Mouse (Mus musculus) embryonic stem cell, embryonic (primary cell): ENCODE measurements around the gene Hist2h4.
"Not testable (repeated sequence)": the region's sequence is repeated elsewhere in the genome, so short reads cannot be mapped to it uniquely, and the experiment has no call there.

Experiments used
- CTCF ChIA-PET, 4 experiments: fragments of 300-600 bp in 2 of 4; fragments of 350-600 bp in 2 of 4; sonication (Branson Sonifier 250); formaldehyde crosslinking; loops; one replicate each; lab custom pipeline; 2022; ENCODE audit warnings: inconsistent platforms in 2 of 4; lab: Charles Lee
- POLR2A ChIA-PET, 4 experiments: fragments of 300-600 bp in 2 of 4; fragments of 350-600 bp in 2 of 4; sonication (Branson Sonifier 250); formaldehyde crosslinking; loops; one replicate each; lab custom pipeline; 2022; ENCODE audit warnings: antibody characterized with exemption in 4 of 4, inconsistent platforms in 1 of 4; lab: Charles Lee

The Hist2h4 gene

DNA sequence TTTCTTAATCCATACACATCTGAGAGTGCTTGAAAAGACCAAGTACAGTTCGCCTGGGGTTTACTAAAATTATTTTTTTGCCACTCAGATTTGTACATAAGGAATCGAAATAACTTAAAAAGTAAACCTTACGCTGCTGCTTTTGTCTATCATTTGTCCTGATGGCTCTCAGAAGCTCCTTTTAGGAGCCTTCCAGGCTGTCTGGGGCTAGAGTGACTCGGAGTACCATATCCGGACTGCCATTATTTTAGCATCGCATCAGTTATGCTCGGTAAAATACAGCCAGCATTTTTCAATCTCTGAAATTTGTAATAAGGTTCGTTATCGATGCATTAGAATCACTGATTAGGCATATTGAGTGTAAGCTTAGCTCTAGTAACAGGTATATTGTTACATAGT is 22.3 kb downstream of the Hist2h4 start:
- CTCF ChIA-PET: no interaction called here
- POLR2A ChIA-PET: interaction anchor here (0.6 to 6.2 kb wide), 23 partner anchors 10 to 290 kb away, joined by 3 to 149 read pairs (median 7); partner anchors contain the start of genes Hist2h2bb (in 4 of the 4), Hist2h4 (in 4 of the 4), Bola1 (in 2 of the 4) and Hist2h2ab (in 2 of the 4)

DNA sequence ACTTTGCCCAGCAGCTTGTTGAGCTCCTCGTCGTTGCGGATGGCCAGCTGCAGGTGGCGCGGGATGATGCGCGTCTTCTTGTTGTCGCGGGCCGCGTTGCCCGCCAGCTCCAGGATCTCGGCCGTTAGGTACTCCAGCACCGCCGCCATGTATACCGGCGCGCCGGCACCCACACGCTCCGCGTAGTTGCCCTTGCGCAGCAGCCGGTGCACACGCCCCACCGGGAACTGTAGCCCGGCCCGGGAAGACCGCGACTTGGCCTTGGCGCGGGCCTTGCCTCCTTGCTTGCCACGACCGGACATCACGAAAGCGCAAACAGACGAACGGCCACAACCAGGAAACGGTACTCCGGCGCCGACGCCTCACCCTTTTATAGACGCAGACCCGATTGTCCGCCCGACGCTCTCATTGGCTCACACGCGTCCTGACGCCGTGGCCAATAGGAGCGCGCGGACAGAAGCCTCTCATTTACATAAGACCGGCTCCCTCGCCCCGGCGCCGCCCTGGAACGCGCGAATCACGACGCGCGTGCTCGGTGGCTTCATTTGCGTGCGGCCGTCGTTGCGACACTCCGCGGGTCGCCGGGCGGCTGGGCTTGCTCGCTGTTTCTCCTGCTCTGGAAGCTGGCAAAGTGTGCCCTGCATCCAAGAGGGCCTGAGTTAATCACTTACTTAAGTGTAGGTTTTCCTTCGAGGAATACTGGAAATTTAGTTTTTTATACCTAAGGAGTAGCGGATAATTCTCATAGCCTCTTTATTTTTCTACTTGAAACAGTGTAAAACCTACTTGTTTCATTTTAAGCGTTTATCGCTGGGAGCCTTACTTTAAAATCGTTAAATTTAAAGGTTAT is 22.9 kb downstream of the Hist2h4 start, which contains the start of gene Hist2h2aa2:
Hist2h2aa2 (minus strand) TSS at position 328 of the 850 bp plus-strand sequence.
- POLR2A ChIA-PET: interaction anchor here (0.6 to 6.2 kb wide), 20 partner anchors 11 to 289 kb away, joined by 3 to 149 read pairs (median 6); partner anchors contain the start of genes Hist2h2bb (in 4 of the 4), Hist2h4 (in 4 of the 4), Bola1 (in 2 of the 4) and Hist2h2ab (in 2 of the 4)
- CTCF ChIA-PET: not testable (repeated sequence)

GRCm38 (mm10) chr3:96238954-96239793 is 23.9 kb downstream of the Hist2h4 start, which contains the start of gene Hist2h3c2:
Gene Hist2h3c2 (minus strand): TSS chr3:96239127.
- CTCF ChIA-PET: interaction anchor here in 1 of 4 experiments (1.8 kb wide), 1 partner anchor 173 kb away, joined by 7 read pairs; no protein-coding TSS in a partner anchor
- POLR2A ChIA-PET: interaction anchor here (0.9 to 12.2 kb wide), 25 partner anchors 14 to 288 kb away, joined by 3 to 457 read pairs (median 16); partner anchors contain the start of genes Bola1 (in 4 of the 4), Hist2h2ab (in 4 of the 4), Hist2h2ac (in 4 of the 4) and Hist2h2be (in 4 of the 4)

- ChIA-PET POLR2A (interaction anchor here (0.6 to 12.2 kb wide), 80 partner anchors 9 to 584 kb away, joined by 3 to 457 read pairs (median 5); partner anchors contain the start of genes Bola1 (in 4 of the 4), Hist2h2ab (in 4 of the 4), Hist2h2ac (in 4 of the 4) and Hist2h2be (in 4 of the 4)), CTCF (interaction anchor here in 3 of 4 experiments (0.5 to 1.8 kb wide), 4 partner anchors 9 to 172 kb away, joined by 3 to 7 read pairs (median 4); no protein-coding TSS in a partner anchor)
These were observed 25.1 kb downstream of the Hist2h4 start for GRCm38 (mm10) chr3:96237904-96238511.

DNA sequence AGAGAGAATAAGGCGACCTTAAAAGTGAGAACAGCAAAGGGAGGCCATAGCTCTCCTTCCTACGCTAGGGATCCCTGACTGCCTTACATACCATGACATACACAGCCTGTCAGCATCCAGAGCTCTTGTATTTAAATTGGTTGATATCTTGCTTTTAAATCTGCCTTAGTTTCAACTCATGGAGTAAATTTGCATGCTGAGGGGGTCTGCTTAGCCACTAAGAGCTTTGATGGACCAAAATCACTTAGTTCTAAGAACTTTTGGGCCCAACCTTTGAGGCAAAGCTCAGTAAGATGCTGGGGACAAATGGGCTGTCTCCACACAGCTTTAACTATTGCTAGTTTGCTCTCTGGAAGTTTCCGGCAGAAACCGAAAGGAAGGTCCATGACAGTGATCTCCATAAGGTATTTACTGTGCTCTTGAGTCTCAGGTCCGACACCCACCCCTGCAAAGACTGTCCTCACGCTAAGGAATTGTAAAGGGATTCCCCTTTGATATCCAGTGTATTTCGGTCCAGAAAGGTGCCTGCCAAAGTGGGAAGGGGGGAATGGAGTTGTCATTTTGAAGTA is 25.7 kb downstream of the Hist2h4 start:
- CTCF ChIA-PET: interaction anchor here in 2 of 4 experiments (1.2 to 1.8 kb wide), 3 partner anchors 40 to 171 kb away, joined by 3 to 7 read pairs (median 4); no protein-coding TSS in a partner anchor
- POLR2A ChIA-PET: interaction anchor here (0.6 to 12.2 kb wide), 74 partner anchors 9 to 583 kb away, joined by 3 to 457 read pairs (median 5); partner anchors contain the start of genes Bola1 (in 4 of the 4), Hist2h2ab (in 4 of the 4), Hist2h2ac (in 4 of the 4) and Hist2h2be (in 4 of the 4)

DNA sequence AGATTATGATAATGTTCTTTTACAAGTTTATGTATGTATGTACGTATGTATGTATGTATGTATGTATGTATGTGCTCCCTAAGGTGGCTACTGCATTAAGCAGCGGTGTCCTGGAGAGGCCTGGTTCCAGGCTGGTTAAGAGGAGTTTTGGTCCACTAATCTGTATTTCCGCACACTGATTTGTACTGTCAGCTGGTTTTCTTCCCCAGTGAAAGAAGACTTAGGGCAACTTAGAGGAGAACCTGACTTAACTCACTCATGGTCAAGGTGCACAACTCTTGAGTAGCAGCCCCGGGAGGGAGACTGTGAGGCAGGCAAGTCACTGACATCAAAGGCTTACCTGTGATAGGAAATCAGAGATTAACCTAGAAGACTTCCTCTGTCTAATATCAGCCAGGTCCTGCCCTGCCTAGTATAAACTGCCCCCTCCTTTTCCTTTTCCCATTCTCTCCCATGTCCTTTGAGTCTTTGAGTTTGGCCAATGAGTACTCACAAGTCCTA is 26.2 kb downstream of the Hist2h4 start:
- CTCF ChIA-PET: interaction anchor here in 3 of 4 experiments (0.6 to 1.8 kb wide), 3 partner anchors 41 to 298 kb away, joined by 4 to 7 read pairs (median 4); no protein-coding TSS in a partner anchor
- POLR2A ChIA-PET: interaction anchor here (0.6 to 12.2 kb wide), 60 partner anchors 8 to 367 kb away, joined by 3 to 457 read pairs (median 6); partner anchors contain the start of genes Bola1 (in 4 of the 4), Hist2h2ab (in 4 of the 4), Hist2h2ac (in 4 of the 4) and Hist2h2be (in 4 of the 4)

- POLR2A ChIA-PET: interaction anchor here in 3 of 4 experiments (0.5 to 12.2 kb wide), 29 partner anchors 9 to 1008 kb away, joined by 3 to 457 read pairs (median 5); partner anchors contain the start of genes Bola1 (in 3 of the 3), Hist2h2ab (in 3 of the 3), Hist2h2ac (in 3 of the 3) and Hist2h2be (in 3 of the 3)
- CTCF ChIA-PET: interaction anchor here in 1 of 4 experiments (1.1 kb wide), 1 partner anchor 42 kb away, joined by 3 read pairs; no protein-coding TSS in a partner anchor
These were observed 27.3 kb downstream of the Hist2h4 start for GRCm38 (mm10) chr3:96235836-96236235.

GRCm38 (mm10) chr3:96234914-96235313 is 28.2 kb downstream of the Hist2h4 start:
- ChIA-PET CTCF (interaction anchor here in 1 of 4 experiments (0.6 to 1.1 kb wide), 2 partner anchors 43 kb away, joined by 3 to 4 read pairs; no protein-coding TSS in a partner anchor), POLR2A (interaction anchor here in 3 of 4 experiments (0.9 to 12.2 kb wide), 18 partner anchors 9 to 74 kb away, joined by 3 to 457 read pairs (median 9); partner anchors contain the start of genes Hist2h2ac (in 3 of the 3), Hist2h2be (in 3 of the 3), Hist2h4 (in 3 of the 3) and Bola1 (in 2 of the 3))

DNA sequence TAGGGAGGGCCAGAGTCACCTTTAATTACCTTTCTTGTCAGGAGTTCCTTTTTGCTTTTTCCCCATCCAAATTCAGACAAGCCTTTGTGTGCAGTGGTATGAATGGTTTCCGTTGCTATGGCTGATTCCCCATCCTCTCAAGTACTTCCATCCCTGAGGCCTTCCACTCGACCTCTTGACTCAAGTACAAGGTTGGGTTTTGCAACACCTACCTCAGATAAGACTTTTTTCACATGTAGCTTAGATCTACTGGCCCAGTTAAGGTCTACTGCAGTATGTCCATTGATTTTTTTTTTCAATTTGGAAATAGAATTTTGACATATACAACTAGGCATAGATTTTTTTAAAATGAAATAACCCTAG is 31.4 kb downstream of the Hist2h4 start:
- POLR2A ChIA-PET: interaction anchor here in 3 of 4 experiments (0.9 to 12.2 kb wide), 7 partner anchors 7 to 38 kb away, joined by 3 to 457 read pairs (median 4); partner anchors contain the start of genes Hist2h2ac (in 3 of the 3), Hist2h2be (in 3 of the 3), Bola1 (in 2 of the 3) and Hist2h2ab (in 2 of the 3)
- CTCF ChIA-PET: no interaction called here

- ChIA-PET CTCF (no interaction called here), POLR2A (interaction anchor here (0.9 to 12.2 kb wide), 7 partner anchors 9 to 38 kb away, joined by 3 to 457 read pairs (median 4); partner anchors contain the start of genes Hist2h2ac (in 3 of the 4), Hist2h2be (in 3 of the 4), Bola1 (in 2 of the 4) and Hist2h2ab (in 2 of the 4))
These were observed 32.0 kb downstream of the Hist2h4 start for GRCm38 (mm10) chr3:96230910-96231757.

GRCm38 (mm10) chr3:96230404-96230803 is 32.7 kb downstream of the Hist2h4 start:
- ChIA-PET POLR2A (interaction anchor here (0.6 to 12.2 kb wide), 5 partner anchors 8 to 34 kb away, joined by 3 to 457 read pairs (median 5); partner anchors contain the start of genes Bola1 (in 2 of the 4), Hist2h2ab (in 2 of the 4), Hist2h2ac (in 2 of the 4) and Hist2h2be (in 2 of the 4)), CTCF (no interaction called here)

- ChIA-PET POLR2A (interaction anchor here (1.1 to 15.1 kb wide), 14 partner anchors 4 to 171 kb away, joined by 3 to 457 read pairs (median 5); partner anchors contain the start of genes Bola1 (in 4 of the 4), Hist2h2ab (in 4 of the 4), Hist2h2ac (in 3 of the 4) and Hist2h2be (in 3 of the 4)), CTCF (interaction anchor here in 1 of 4 experiments (0.7 kb wide), 1 partner anchor 9 kb away, joined by 3 read pairs; no protein-coding TSS in a partner anchor)
These were observed 34.3 kb downstream of the Hist2h4 start for GRCm38 (mm10) chr3:96228828-96229227.

DNA sequence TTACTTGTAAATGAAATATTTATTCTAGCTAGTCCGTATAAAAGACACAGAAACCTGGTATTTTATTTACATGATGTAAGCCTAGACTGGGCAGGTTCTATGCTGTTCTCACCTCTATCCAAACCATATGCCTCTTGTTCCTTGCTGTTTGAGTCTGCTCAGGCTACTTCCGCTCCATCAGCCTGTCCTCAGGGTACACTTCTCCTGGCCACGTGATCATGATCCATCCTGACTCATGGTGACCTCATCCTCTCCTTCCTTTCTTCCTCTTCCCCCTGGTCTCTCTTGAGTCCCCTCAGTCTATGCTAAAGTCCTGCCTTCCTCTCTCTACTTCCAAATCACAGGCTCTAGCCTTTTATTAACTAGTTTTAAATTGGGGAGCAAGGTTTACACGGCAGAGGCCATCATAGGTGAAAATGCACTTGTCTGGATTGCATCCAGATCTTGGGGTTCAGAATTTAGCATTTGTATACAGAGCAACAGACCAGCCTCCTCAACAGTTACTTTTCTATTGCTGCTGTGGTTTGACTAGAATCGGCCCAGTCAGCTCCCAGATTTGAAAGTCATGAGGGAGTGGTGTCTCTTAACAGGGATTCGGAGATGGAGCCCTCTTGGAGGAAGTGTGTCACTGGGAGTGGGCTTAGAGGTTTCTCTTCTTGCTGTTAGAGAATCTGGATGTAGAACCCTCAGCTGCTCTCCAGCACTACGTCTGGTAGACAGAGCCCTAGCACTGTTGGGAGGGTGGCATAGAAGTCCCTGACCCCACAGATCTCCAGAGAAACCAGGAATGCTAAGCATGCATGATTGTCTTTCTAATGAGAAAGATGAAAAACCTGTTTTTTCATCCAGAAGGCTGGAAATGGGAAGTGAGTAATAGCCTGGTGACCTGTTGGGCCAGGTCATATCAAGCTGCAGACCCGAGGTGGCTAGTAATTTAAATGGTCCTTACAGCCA is 36.1 kb downstream of the Hist2h4 start:
- ChIA-PET POLR2A (interaction anchor here in 3 of 4 experiments (0.6 to 15.1 kb wide), 25 partner anchors 5 to 161 kb away, joined by 3 to 457 read pairs (median 3); partner anchors contain the start of genes Bola1 (in 3 of the 3), Hist2h2ab (in 3 of the 3), Hist2h2aa1 (in 1 of the 3) and Hist2h2ac (in 1 of the 3)), CTCF (interaction anchor here in 2 of 4 experiments (0.6 to 0.8 kb wide), 2 partner anchors 18 to 316 kb away, joined by 3 read pairs; no protein-coding TSS in a partner anchor)
